Mouse (Mus musculus) lung, embryonic 14.5 days (tissue): ENCODE data around the gene Stab1. TPM values are rescaled to one million over a fixed set of nuclear protein-coding genes. Genes with fewer than 3 reads are reported as not detected.

Experiments
- ATAC-seq: fragments of 200-750 bp; cut with Nextera tagmentation; 2 replicates; pipeline ENCODE4 v1.8.0; 2017; ENCODE audit warnings: mild to moderate bottlenecking, moderate TSS enrichment, moderate library complexity; ENCODE audit not compliant: insufficient read depth
- DNase-seq: peaks from one replicate; pipeline ENCODE4 v3.0.0-alpha.2; 2015
- H3K27ac ChIP-seq: fragments of 300-500 bp; sonication (generic); 2 replicates; pipeline ENCODE4 v1.5.1; 2014; ENCODE audit warnings: low read depth, mild to moderate bottlenecking, moderate library complexity
- H3K27me3 ChIP-seq: fragments of 300-500 bp; sonication (generic); 2 replicates; pipeline ENCODE4 v1.6.1; 2014; ENCODE audit warnings: low read length, control low read depth; ENCODE audit not compliant: insufficient read depth
- H3K36me3 ChIP-seq: fragments of 300-500 bp; sonication (generic); 2 replicates; pipeline ENCODE4 v1.6.1; 2014; ENCODE audit warnings: control low read depth; ENCODE audit not compliant: insufficient read depth
- H3K4me1 ChIP-seq: fragments of 300-500 bp; sonication (generic); 2 replicates; pipeline ENCODE4 v1.6.1; 2014; ENCODE audit warnings: antibody characterized with exemption, control low read depth; ENCODE audit not compliant: insufficient read depth
- H3K4me2 ChIP-seq: fragments of 300-500 bp; sonication (generic); 2 replicates; pipeline ENCODE4 v1.6.1; 2014; ENCODE audit warnings: mild to moderate bottlenecking
- H3K4me3 ChIP-seq: fragments of 300-500 bp; sonication (generic); 2 replicates; pipeline ENCODE4 v1.5.1; 2014; ENCODE audit warnings: low read depth, low read length
- H3K9ac ChIP-seq: fragments of 300-500 bp; sonication (generic); 2 replicates; pipeline ENCODE4 v1.6.1; 2014
- H3K9me3 ChIP-seq: fragments of 300-500 bp; sonication (generic); 2 replicates; pipeline ENCODE4 v1.6.1; 2016; ENCODE audit warnings: low read depth, low read length, control low read depth
- CTCF ChIP-seq: IDR thresholded peaks from 2 replicates; pipeline ENCODE4 v1.5.1; 2016; ENCODE audit warnings: antibody characterized with exemption, low read depth
- WGBS: fragments of 180-500 bp; shearing (Covaris S2); extraction: QIAGEN DNeasy Blood & Tissue Kit; methylation state at CpG from one replicate; pipeline ENCODE4 v1.1.7; 2014; 5-methylcytosine and 5-hydroxymethylcytosine counted together
- polyA plus RNA-seq: library from polyadenylated mRNA; unstranded; fragments of >200 nt; fragmentation: Nextera tagmentation; extraction: Ambion mirVana; gene quantifications from 2 replicates; pipeline ENCODE4 v1.2.1, GENCODE M21; 2014

Stab1 gene
- polyA plus RNA-seq, 1 experiment from 2014 or later, result 71.3 TPM

GRCm38 (mm10) chr14:31160196-31161150, 8.0 kb downstream of the Stab1 start:
- TF ChIP-seq CTCF, result no peak
- no peak; the same call in 1 of the 2 replicates for ATAC-seq

GRCm38 (mm10) chr14:31145694-31146093, 22.7 kb downstream of the Stab1 start:
- 91% methylated on average over 11 of the region's 11 CpGs for WGBS

More at GRCm38 (mm10) chr14:31160196-31161150, 8.0 kb downstream of the Stab1 start:
- H3K4me3 ChIP-seq, result no peak overlapping the region
- H3K36me3 ChIP-seq, result no peaks in the 10 kb centered on the region
- 56% methylated on average over 27 of the region's 27 CpGs for WGBS
- no peaks in the 10 kb centered on the region for H3K9me3 ChIP-seq
- H3K4me2 ChIP-seq, result no peak overlapping the region
- H3K9ac ChIP-seq, result no peak overlapping the region
- H3K4me1 ChIP-seq, result 0 out of 2 replicates have a peak, but pooled peaks cover 1% of the 10 kb centered on the region
- H3K27ac ChIP-seq, result no peak overlapping the region
- DNase-seq, result no peak
- no peaks in the 10 kb centered on the region for H3K27me3 ChIP-seq

GRCm38 (mm10) chr14:31141011-31141410, 27.4 kb downstream of the Stab1 start:
- H3K27ac ChIP-seq, result no peak overlapping the region
- 93% methylated on average over 14 of the region's 14 CpGs for WGBS

More at GRCm38 (mm10) chr14:31145694-31146093, 22.7 kb downstream of the Stab1 start:
- Histone ChIP-seq H3K9me3 (no peaks in the 10 kb centered on the region), H3K27me3 (no peaks in the 10 kb centered on the region), H3K36me3 (peaks cover 23% of the 10 kb centered on the region), H3K4me2 (no peak overlapping the region), H3K4me1 (no peaks in the 10 kb centered on the region), H3K27ac (no peak overlapping the region), H3K9ac (no peak overlapping the region), H3K4me3 (no peak overlapping the region)
- DNase-seq, result no peak
- ATAC-seq, result no peak
- no peak for TF ChIP-seq CTCF

GRCm38 (mm10) chr14:31140141-31140540, 28.3 kb downstream of the Stab1 start:
- no peaks in the 10 kb centered on the region for H3K4me1 ChIP-seq
- ATAC-seq (no peak), DNase-seq (no peak)
- no peak overlapping the region for H3K9ac ChIP-seq
- whole genome bisulfite sequencing, result 84% methylated on average over 15 of the region's 15 CpGs
- H3K9me3 ChIP-seq, result no peaks in the 10 kb centered on the region
- no peak for TF ChIP-seq CTCF
- no peak overlapping the region for H3K27ac ChIP-seq
- H3K4me3 ChIP-seq, result no peak overlapping the region
- H3K36me3 ChIP-seq, result peaks cover 78% of the 10 kb centered on the region
- H3K4me2 ChIP-seq, result no peak overlapping the region
- no peaks in the 10 kb centered on the region for H3K27me3 ChIP-seq

More at GRCm38 (mm10) chr14:31141011-31141410, 27.4 kb downstream of the Stab1 start:
- Histone ChIP-seq H3K9me3 (no peaks in the 10 kb centered on the region), H3K4me2 (no peak overlapping the region), H3K27me3 (no peaks in the 10 kb centered on the region), H3K4me3 (no peak overlapping the region), H3K9ac (no peak overlapping the region), H3K4me1 (no peaks in the 10 kb centered on the region), H3K36me3 (peaks cover 70% of the 10 kb centered on the region)
- TF ChIP-seq CTCF, result no peak
- DNase-seq (no peak), ATAC-seq (no peak)

GRCm38 (mm10) chr14:31139666-31140065, 28.8 kb downstream of the Stab1 start:
- Histone ChIP-seq H3K36me3 (peaks cover 83% of the 10 kb centered on the region), H3K9ac (no peak overlapping the region), H3K4me2 (no peak overlapping the region), H3K9me3 (no peaks in the 10 kb centered on the region), H3K27me3 (no peaks in the 10 kb centered on the region), H3K27ac (no peak overlapping the region), H3K4me3 (no peak overlapping the region), H3K4me1 (no peaks in the 10 kb centered on the region)
- no peak for DNase-seq
- WGBS, result 87% methylated on average over 12 of the region's 12 CpGs
- ATAC-seq, result no peak
- no peak for TF ChIP-seq CTCF

GRCm38 (mm10) chr14:31138897-31139429, 29.5 kb downstream of the Stab1 start:
- TF ChIP-seq CTCF, result no peak
- no peak for DNase-seq
- no peak overlapping the region for H3K9ac ChIP-seq
- H3K4me2 ChIP-seq, result no peak overlapping the region
- peaks cover 90% of the 10 kb centered on the region for H3K36me3 ChIP-seq
- no peak overlapping the region for H3K4me3 ChIP-seq
- 82% methylated on average over 9 of the region's 9 CpGs for WGBS
- H3K9me3 ChIP-seq, result no peaks in the 10 kb centered on the region
- H3K27me3 ChIP-seq, result no peaks in the 10 kb centered on the region
- H3K4me1 ChIP-seq, result no peaks in the 10 kb centered on the region
- no peak for ATAC-seq
- no peak overlapping the region for H3K27ac ChIP-seq
